Mouse (Mus musculus) pancreas, adult 10 weeks (tissue): ENCODE results near the gene Wfdc11. TPM values are rescaled to one million over a fixed set of nuclear protein-coding genes. Genes with fewer than 3 reads are reported as not detected.

Experiments
- polyA plus RNA-seq: library from polyadenylated mRNA; stranded (reverse); fragments of 350-450 nt; fragmentation: Illumina TruSeq; extraction: RNeasy Lipid Tissue Mini Kit (QIAGEN cat#74804); gene quantifications from one replicate; pipeline ENCODE4 v1.2.3, GENCODE M21; 2015; ENCODE audit warnings: low read depth, low replicate concordance; ENCODE audit not compliant: insufficient read depth

The Wfdc11 gene
- not detected for polyA plus RNA-seq

GRCm38 (mm10) chr2:164673987-164674386, at the start of gene Wfdc11:
Gene Wfdc11, minus strand, starts transcription at chr2:164674087.

GRCm38 (mm10) chr2:164715005-164715404, 41.1 kb upstream of the Wfdc11 start, which contains the start of gene Spint5:
Gene Spint5, plus strand, starts transcription at chr2:164715305.

GRCm38 (mm10) chr2:164698201-164698600, 24.3 kb upstream of the Wfdc11 start, which contains the start of gene Spint4:
Gene Spint4, plus strand, starts transcription at chr2:164698501.

GRCm38 (mm10) chr2:164684807-164685206, 10.9 kb upstream of the Wfdc11 start, which contains the start of gene Wfdc13:
Gene Wfdc13, plus strand, starts transcription at chr2:164685107.

GRCm38 (mm10) chr2:164656483-164656882, 17.4 kb downstream of the Wfdc11 start, which contains the start of gene Wfdc9:
Gene Wfdc9, minus strand, starts transcription at chr2:164656583.

GRCm38 (mm10) chr2:164655858-164656257, 18.0 kb downstream of the Wfdc11 start, which contains the start of gene Wfdc10:
Gene Wfdc10, plus strand, starts transcription at chr2:164656046.

GRCm38 (mm10) chr2:164638696-164639095, 35.2 kb downstream of the Wfdc11 start, which contains the start of gene Wfdc16:
Gene Wfdc16, minus strand, starts transcription at chr2:164638796.

GRCm38 (mm10) chr2:164613471-164613870, 60.4 kb downstream of the Wfdc11 start, which contains the start of the genes Wfdc6b and Wfdc8:
Gene Wfdc6b, plus strand, starts transcription at chr2:164613522.
Gene Wfdc8, minus strand, starts transcription at chr2:164613626.

Other genes starting within 250 kb of the Wfdc11 start
- gene Sdc4, start 230.2 kb downstream of the Wfdc11 start, polyA plus RNA-seq, result 22.0 TPM
- 11.8 TPM for gene Sys1, start 217.1 kb downstream of the Wfdc11 start, polyA plus RNA-seq
- not detected for gene Gm20458, start 213.1 kb downstream of the Wfdc11 start, polyA plus RNA-seq
- gene Trp53tg5, start 200.4 kb downstream of the Wfdc11 start, polyA plus RNA-seq, result not detected
- gene Dbndd2, start 188.0 kb downstream of the Wfdc11 start, polyA plus RNA-seq, result 8.1 TPM
- 10.4 TPM for gene Pigt, start 176.6 kb downstream of the Wfdc11 start, polyA plus RNA-seq
- gene Wfdc2, start 111.7 kb downstream of the Wfdc11 start, polyA plus RNA-seq, result 8.5 TPM
- gene Spint3, start 100.6 kb downstream of the Wfdc11 start, polyA plus RNA-seq, result not detected
- gene Wfdc6a, start 88.6 kb downstream of the Wfdc11 start, polyA plus RNA-seq, result not detected
- not detected for gene Eppin, start 80.5 kb downstream of the Wfdc11 start, polyA plus RNA-seq
- gene Wfdc6b, start 60.6 kb downstream of the Wfdc11 start, polyA plus RNA-seq, result not detected
- gene Wfdc8, start 60.5 kb downstream of the Wfdc11 start, polyA plus RNA-seq, result not detected
- 1.0 TPM for gene Wfdc16, start 35.3 kb downstream of the Wfdc11 start, polyA plus RNA-seq
- not detected for gene Wfdc10, start 18.0 kb downstream of the Wfdc11 start, polyA plus RNA-seq
- not detected for gene Wfdc9, start 17.5 kb downstream of the Wfdc11 start, polyA plus RNA-seq
- not detected for gene Wfdc13, start 11.0 kb upstream of the Wfdc11 start, polyA plus RNA-seq
- not detected for gene Spint4, start 24.4 kb upstream of the Wfdc11 start, polyA plus RNA-seq
- gene Spint5, start 41.2 kb upstream of the Wfdc11 start, polyA plus RNA-seq, result not detected
- gene Wfdc3, start 71.8 kb upstream of the Wfdc11 start, polyA plus RNA-seq, result 2.3 TPM
- gene Dnttip1, start 71.9 kb upstream of the Wfdc11 start, polyA plus RNA-seq, result 6.2 TPM
- not detected for gene Ube2c, start 95.8 kb upstream of the Wfdc11 start, polyA plus RNA-seq
- not detected for gene Tnnc2, start 105.9 kb upstream of the Wfdc11 start, polyA plus RNA-seq
- 7.6 TPM for gene Snx21, start 111.7 kb upstream of the Wfdc11 start, polyA plus RNA-seq
- 3.7 TPM for gene Acot8, start 130.8 kb upstream of the Wfdc11 start, polyA plus RNA-seq
- 1.3 TPM for gene Zswim3, start 131.0 kb upstream of the Wfdc11 start, polyA plus RNA-seq
- 2.2 TPM for gene Zswim1, start 148.6 kb upstream of the Wfdc11 start, polyA plus RNA-seq
- gene Spata25, start 154.4 kb upstream of the Wfdc11 start, polyA plus RNA-seq, result not detected
- 25.7 TPM for gene Ctsa, start 158.8 kb upstream of the Wfdc11 start, polyA plus RNA-seq
- gene Neurl2, start 159.4 kb upstream of the Wfdc11 start, polyA plus RNA-seq, result 0.87 TPM
- gene Pltp, start 183.6 kb upstream of the Wfdc11 start, polyA plus RNA-seq, result 49.6 TPM
- gene Pcif1, start 205.2 kb upstream of the Wfdc11 start, polyA plus RNA-seq, result 14.1 TPM
- gene Zfp335, start 237.7 kb upstream of the Wfdc11 start, polyA plus RNA-seq, result 5.1 TPM